ENCODE assay signal across 26 mouse cellular contexts in genomic region chr9:12062488-12062887, GRCm38 (mm10).
"Had no signal": no experiment of that assay in that cellular context is flagged by ENCODE, and none has a peak within 500 bp of the region (broad histone marks: within the 10 kb centered on the region; RNA-seq: fewer than 3 reads in every experiment).

No protein-coding gene starts in this region.

- H3K9ac ChIP-seq: heart, embryonic 13.5 days; heart, embryonic 15.5 days; hindbrain, embryonic 13.5 days; hindbrain, embryonic 15.5 days; kidney, embryonic 15.5 days; limb, embryonic 13.5 days; limb, embryonic 15.5 days; liver, embryonic 12.5 days; liver, embryonic 14.5 days had no signal

- DNase-seq: gastrocnemius, postnatal 14 days; gastrocnemius, postnatal 36 days; heart, adult 11 months; heart, adult 2 months; heart, postnatal 36 days; kidney, adult 11 months; kidney, adult 2 months; kidney, adult 9 months; kidney, postnatal 14 days; kidney, postnatal 36 days; layer of hippocampus, adult 9-11 months; layer of hippocampus, postnatal 36 days; left cerebral cortex, postnatal 4 days had no signal

- H3K4me2 ChIP-seq: heart, embryonic 11.5 days; heart, embryonic 13.5 days; heart, embryonic 15.5 days; hindbrain, embryonic 13.5 days; hindbrain, embryonic 15.5 days; kidney, embryonic 15.5 days; limb, embryonic 13.5 days; limb, embryonic 15.5 days; liver, embryonic 12.5 days had no signal

- H3K4me1 ChIP-seq: heart, embryonic 13.5 days; heart, embryonic 15.5 days; hindbrain, embryonic 13.5 days; hindbrain, embryonic 15.5 days; kidney, embryonic 15.5 days; limb, embryonic 13.5 days; limb, embryonic 15.5 days; liver, embryonic 12.5 days had no signal

- H3K27ac ChIP-seq: heart, adult 2 months; heart, embryonic 13.5 days; heart, embryonic 15.5 days; hindbrain, embryonic 13.5 days; hindbrain, embryonic 15.5 days; hindbrain, postnatal 0 days; kidney, embryonic 15.5 days; kidney, postnatal 0 days; limb, embryonic 13.5 days; limb, embryonic 15.5 days; liver, embryonic 12.5 days; liver, embryonic 14.5 days had no signal

- H3K9me3 ChIP-seq: heart, embryonic 13.5 days; heart, embryonic 15.5 days; hindbrain, embryonic 13.5 days; hindbrain, embryonic 15.5 days; kidney, embryonic 15.5 days; limb, embryonic 13.5 days; limb, embryonic 15.5 days; liver, embryonic 12.5 days had no signal

- H3K27me3 ChIP-seq: heart, embryonic 13.5 days; heart, embryonic 15.5 days; hindbrain, embryonic 13.5 days; hindbrain, embryonic 15.5 days; kidney, embryonic 15.5 days; limb, embryonic 13.5 days; limb, embryonic 15.5 days; liver, embryonic 12.5 days had no signal

- H3K36me3 ChIP-seq: heart, embryonic 13.5 days; heart, embryonic 15.5 days; hindbrain, embryonic 13.5 days; hindbrain, embryonic 15.5 days; kidney, embryonic 15.5 days; limb, embryonic 13.5 days; limb, embryonic 15.5 days; liver, embryonic 12.5 days had no signal

- H3K4me3 ChIP-seq: heart, adult 2 months; heart, embryonic 13.5 days; heart, embryonic 15.5 days; hindbrain, embryonic 13.5 days; hindbrain, embryonic 15.5 days; kidney, embryonic 15.5 days; limb, embryonic 13.5 days; limb, embryonic 15.5 days; liver, embryonic 12.5 days had no signal

- ATAC-seq: hindbrain, postnatal 0 days; intestine, embryonic 16.5 days; liver, embryonic 12.5 days had no signal
